Mouse (Mus musculus): Measurements from ENCODE around the gene Ankra2. TPM values are rescaled to one million over a fixed set of nuclear protein-coding genes. Genes with fewer than 3 reads are reported as not detected.

Ankra2 gene
- polyA plus RNA-seq, 1 experiment from 2014 or later = 41.9 TPM

- 3% methylated on average over 16 of the region's 16 CpGs for WGBS
- DNase-seq (ENCODE audit: low spot score, missing footprints) (no peak), ATAC-seq (ENCODE audit: low FRiP score) (peak; percentile 27; the same call in 1 of the 2 replicates)
- peak overlapping the region; percentile 97 for H3K9ac ChIP-seq (ENCODE audit: low read length)
- H3K4me2 ChIP-seq = peak overlapping the region; percentile 55
- peaks cover 9% of the 10 kb centered on the region; the same call in 1 of the 2 replicates for H3K36me3 ChIP-seq (ENCODE audit: control insufficient read depth, insufficient read depth, low read length)
- no peaks in the 10 kb centered on the region for H3K9me3 ChIP-seq (ENCODE audit: control insufficient read depth, low read length)
- H3K4me1 ChIP-seq (ENCODE audit: control insufficient read depth, insufficient read depth, low read length) = peaks cover 13% of the 10 kb centered on the region
- H3K27me3 ChIP-seq (ENCODE audit: control insufficient read depth, insufficient read depth, low read length) = no peaks in the 10 kb centered on the region
- H3K27ac ChIP-seq (ENCODE audit: low read depth, low read length) = peak overlapping the region; percentile 76
- peak overlapping the region; percentile 98 for H3K4me3 ChIP-seq (ENCODE audit: low read depth, low read length)
These were observed 54.4 kb downstream of the Ankra2 start for GRCm38 (mm10) chr13:98317246-98317677.

- H3K9me3 ChIP-seq (ENCODE audit: control insufficient read depth, low read length) = no peaks in the 10 kb centered on the region
- H3K27ac ChIP-seq (ENCODE audit: low read depth, low read length) = no peak overlapping the region
- no peaks in the 10 kb centered on the region for H3K27me3 ChIP-seq (ENCODE audit: control insufficient read depth, insufficient read depth, low read length)
- peaks cover 13% of the 10 kb centered on the region for H3K4me1 ChIP-seq (ENCODE audit: control insufficient read depth, insufficient read depth, low read length)
- 91% methylated on average over 6 of the region's 6 CpGs for WGBS
- ATAC-seq (ENCODE audit: low FRiP score) = no peak
- peak overlapping the region; percentile 55; the same call in 1 of the 2 replicates for H3K4me2 ChIP-seq
- no peak overlapping the region for H3K4me3 ChIP-seq (ENCODE audit: low read depth, low read length)
- no peak overlapping the region for H3K9ac ChIP-seq (ENCODE audit: low read length)
- peak; percentile 82 for DNase-seq (ENCODE audit: low spot score, missing footprints)
- peaks cover 6% of the 10 kb centered on the region; the same call in 1 of the 2 replicates for H3K36me3 ChIP-seq (ENCODE audit: control insufficient read depth, insufficient read depth, low read length)
These were observed 55.0 kb downstream of the Ankra2 start for GRCm38 (mm10) chr13:98317911-98318310.

Other genes starting within 250 kb of the Ankra2 start
- 6.7 and 7.7 TPM in 2 replicates for gene Arhgef28, start 56.6 kb upstream of the Ankra2 start, polyA plus RNA-seq (2014; fragmentation: Nextera tagmentation; extraction: Ambion mirVana)
- 40.4 and 42.9 TPM in 2 replicates for gene Utp15, start within 50 bp of the Ankra2 start, polyA plus RNA-seq (2014; fragmentation: Nextera tagmentation; extraction: Ambion mirVana)
- not detected in 2 replicates for gene Gm21976, start 16.8 kb downstream of the Ankra2 start, polyA plus RNA-seq (2014; fragmentation: Nextera tagmentation; extraction: Ambion mirVana)
- 823 and 852 TPM in 2 replicates for gene Btf3, start 53.9 kb downstream of the Ankra2 start, polyA plus RNA-seq (2014; fragmentation: Nextera tagmentation; extraction: Ambion mirVana)
- 4.4 and 5.2 TPM in 2 replicates for gene Foxd1, start 91.2 kb downstream of the Ankra2 start, polyA plus RNA-seq (2014; fragmentation: Nextera tagmentation; extraction: Ambion mirVana)
- 0.88 and 1.0 TPM in 2 replicates for gene Gm10320, start 228.9 kb downstream of the Ankra2 start, polyA plus RNA-seq (2014; fragmentation: Nextera tagmentation; extraction: Ambion mirVana)

Data from midbrain, embryonic 11.5 days (tissue).